Mouse (Mus musculus) lung, postnatal 0 days (tissue): ENCODE data around the gene Il13ra1. TPM values are rescaled to one million over a fixed set of nuclear protein-coding genes. Genes with fewer than 3 reads are reported as not detected.

Experiments
- ATAC-seq: fragments of 200-750 bp; cut with Nextera tagmentation; 2 replicates; pipeline ENCODE4 v1.8.0; 2017; ENCODE audit warnings: moderate library complexity
- DNase-seq: peaks from one replicate; pipeline ENCODE4 v3.0.0-alpha.2; 2016; ENCODE audit warnings: low spot score
- H3K27ac ChIP-seq: fragments of 300-500 bp; sonication (generic); 2 replicates; pipeline ENCODE4 v1.5.1; 2014; ENCODE audit warnings: antibody characterized with exemption, mild to moderate bottlenecking, low read length, mixed read lengths
- H3K27me3 ChIP-seq: fragments of 300-500 bp; sonication (generic); replicated peaks from 2 replicates; pipeline ENCODE4 v1.6.1; 2014; ENCODE audit warnings: low read length, mixed read lengths; ENCODE audit not compliant: insufficient read depth
- H3K36me3 ChIP-seq: fragments of 300-500 bp; sonication (generic); 2 replicates; pipeline ENCODE4 v1.6.1; 2014; ENCODE audit warnings: low read length, mixed read lengths; ENCODE audit not compliant: insufficient read depth
- H3K4me1 ChIP-seq: fragments of 300-500 bp; sonication (generic); 2 replicates; pipeline ENCODE4 v1.6.1; 2014; ENCODE audit warnings: antibody characterized with exemption, low read depth, low read length, mixed read lengths; ENCODE audit not compliant: insufficient read depth
- H3K4me2 ChIP-seq: fragments of 300-500 bp; sonication (generic); replicated peaks from 2 replicates; pipeline ENCODE4 v1.6.1; 2014; ENCODE audit warnings: low read depth, mild to moderate bottlenecking, low read length, moderate library complexity, mixed read lengths
- H3K4me3 ChIP-seq: fragments of 300-500 bp; sonication (generic); 2 replicates; pipeline ENCODE4 v1.5.1; 2014; ENCODE audit warnings: low read depth, low read length
- H3K9ac ChIP-seq: fragments of 300-500 bp; sonication (generic); replicated peaks from 2 replicates; pipeline ENCODE4 v1.6.1; 2014; ENCODE audit warnings: low read depth, mild to moderate bottlenecking
- H3K9me3 ChIP-seq: fragments of 300-500 bp; sonication (generic); 2 replicates; pipeline ENCODE4 v1.6.1; 2016; ENCODE audit warnings: low read length, mixed read lengths
- CTCF ChIP-seq: IDR thresholded peaks from 2 replicates; pipeline ENCODE4 v1.5.1; 2016; ENCODE audit warnings: antibody characterized with exemption, mild to moderate bottlenecking
- EP300 ChIP-seq: IDR thresholded peaks from 2 replicates; pipeline ENCODE4 v1.6.1; 2016; ENCODE audit warnings: antibody characterized with exemption, mild to moderate bottlenecking, control low read depth
- WGBS: fragments of 180-500 bp; shearing (Covaris S2); extraction: QIAGEN DNeasy Blood & Tissue Kit; methylation state at CpG from one replicate; pipeline ENCODE4 v1.1.7; 2014; 5-methylcytosine and 5-hydroxymethylcytosine counted together
- polyA plus RNA-seq: library from polyadenylated mRNA; unstranded; fragments of >200 nt; fragmentation: Nextera tagmentation; extraction: Ambion mirVana; gene quantifications from 2 replicates; pipeline ENCODE4 v1.2.1, GENCODE M21; 2015

Il13ra1 gene
- polyA plus RNA-seq, 1 experiment from 2014 or later = 21.1 TPM

GRCm38 (mm10) chrX:36186036-36186435 is 74.1 kb downstream of the Il13ra1 start:
- WGBS = 59% methylated on average over 5 of the region's 5 CpGs
- no peak overlapping the region for H3K27ac ChIP-seq
- H3K9ac ChIP-seq = no peak overlapping the region
- no peaks in the 10 kb centered on the region for H3K36me3 ChIP-seq
- ATAC-seq (no peak), DNase-seq (no peak)
- TF ChIP-seq CTCF = no peak
- TF ChIP-seq EP300 = no peak
- no peak overlapping the region for H3K4me3 ChIP-seq
- no peaks in the 10 kb centered on the region for H3K4me1 ChIP-seq
- no peaks in the 10 kb centered on the region for H3K9me3 ChIP-seq
- H3K27me3 ChIP-seq = no peaks in the 10 kb centered on the region
- H3K4me2 ChIP-seq = no peak overlapping the region

GRCm38 (mm10) chrX:36186443-36186842 is 74.5 kb downstream of the Il13ra1 start:
- DNase-seq (no peak), ATAC-seq (no peak)
- H3K27ac ChIP-seq = no peak overlapping the region
- no peaks in the 10 kb centered on the region for H3K4me1 ChIP-seq
- H3K4me2 ChIP-seq = no peak overlapping the region
- 44% methylated on average over 6 of the region's 6 CpGs for WGBS
- H3K4me3 ChIP-seq = no peak overlapping the region
- no peak overlapping the region for H3K9ac ChIP-seq
- TF ChIP-seq CTCF (no peak), EP300 (no peak)
- H3K36me3 ChIP-seq = no peaks in the 10 kb centered on the region
- H3K27me3 ChIP-seq = no peaks in the 10 kb centered on the region
- no peaks in the 10 kb centered on the region for H3K9me3 ChIP-seq

GRCm38 (mm10) chrX:36193951-36194350 is 82.0 kb downstream of the Il13ra1 start:
- no peak overlapping the region for H3K9ac ChIP-seq
- ATAC-seq (no peak), DNase-seq (no peak)
- 18% methylated on average over 6 of the region's 6 CpGs for WGBS
- H3K4me3 ChIP-seq = no peak overlapping the region
- no peaks in the 10 kb centered on the region for H3K4me1 ChIP-seq
- H3K4me2 ChIP-seq = no peak overlapping the region
- no peak overlapping the region for H3K27ac ChIP-seq
- no peaks in the 10 kb centered on the region for H3K36me3 ChIP-seq
- no peaks in the 10 kb centered on the region for H3K27me3 ChIP-seq
- TF ChIP-seq EP300 = no peak
- no peak for TF ChIP-seq CTCF
- no peaks in the 10 kb centered on the region for H3K9me3 ChIP-seq

- DNase-seq (no peak), ATAC-seq (no peak)
- no peak within 1 kb of the TSS for H3K27ac ChIP-seq
- TF ChIP-seq EP300 = no peak
- TF ChIP-seq CTCF = no peak
- H3K9ac ChIP-seq = no peak within 1 kb of the TSS
- no peaks in the 10 kb centered on the region for H3K27me3 ChIP-seq
- H3K4me2 ChIP-seq = peak within 1 kb of the TSS; percentile 35
- H3K4me1 ChIP-seq = no peaks in the 10 kb centered on the region
- 19% methylated on average over 25 of the region's 28 CpGs for WGBS
- H3K9me3 ChIP-seq = no peaks in the 10 kb centered on the region
- H3K4me3 ChIP-seq = no peak within 1 kb of the TSS
- no peaks in the 10 kb centered on the region for H3K36me3 ChIP-seq
Observed at GRCm38 (mm10) chrX:36195736-36196525, 84.0 kb downstream of the Il13ra1 start, which contains the start of gene Zcchc12. TSS of gene Zcchc12 (plus strand) at chrX:36195904.

GRCm38 (mm10) chrX:36209554-36209953 is 97.6 kb downstream of the Il13ra1 start:
- Histone ChIP-seq H3K27ac (no peak overlapping the region), H3K9me3 (no peaks in the 10 kb centered on the region), H3K9ac (no peak overlapping the region), H3K27me3 (no peaks in the 10 kb centered on the region), H3K4me3 (no peak overlapping the region), H3K4me1 (no peaks in the 10 kb centered on the region), H3K4me2 (no peak overlapping the region), H3K36me3 (no peaks in the 10 kb centered on the region)
- DNase-seq (no peak), ATAC-seq (no peak)
- 59% methylated on average over 2 of the region's 2 CpGs for WGBS
- no peak for TF ChIP-seq CTCF
- no peak for TF ChIP-seq EP300

GRCm38 (mm10) chrX:36211216-36211615 is 99.3 kb downstream of the Il13ra1 start:
- no peaks in the 10 kb centered on the region for H3K36me3 ChIP-seq
- 71% methylated on average over 3 of the region's 3 CpGs for WGBS
- H3K9me3 ChIP-seq = no peaks in the 10 kb centered on the region
- no peak overlapping the region for H3K9ac ChIP-seq
- H3K4me3 ChIP-seq = no peak overlapping the region
- H3K4me2 ChIP-seq = no peak overlapping the region
- no peaks in the 10 kb centered on the region for H3K4me1 ChIP-seq
- ATAC-seq (no peak), DNase-seq (no peak)
- no peak overlapping the region for H3K27ac ChIP-seq
- no peak for TF ChIP-seq EP300
- TF ChIP-seq CTCF = no peak
- no peaks in the 10 kb centered on the region for H3K27me3 ChIP-seq

Other genes starting within 250 kb of the Il13ra1 start
- 2.3 and 2.9 TPM in 2 replicates for gene Dock11, start 223.3 kb upstream of the Il13ra1 start, polyA plus RNA-seq
- 1.2 and 1.3 TPM in 2 replicates for gene Zcchc12, start 83.8 kb downstream of the Il13ra1 start, polyA plus RNA-seq
- gene Lonrf3, start 216.2 kb downstream of the Il13ra1 start, polyA plus RNA-seq = 0.60 and 1.1 TPM in 2 replicates